9 mouse cellular contexts compared by ENCODE assay signal in genomic region chr8:83900266-83900956, GRCm38 (mm10). TPM values are rescaled to one million over a fixed set of nuclear protein-coding genes. Genes with fewer than 3 reads are reported as not detected.
DNase-seq lines count a peak whose midpoint lies in the region; ATAC-seq and TF ChIP-seq lines count a peak whose summit lies in the region.
"Had no signal": no experiment of that assay in that cellular context is flagged by ENCODE, and none has a peak within 500 bp of the region (broad histone marks: within the 10 kb centered on the region; RNA-seq: fewer than 3 reads in every experiment).

No protein-coding gene starts in this region.

- in situ Hi-C loops in CH12.LX (cut with MboI; ENCODE audit: low pct_ligation_motif_present, low pct_unique_long_range_greater_than_20kb, low sequenced_read_pairs), result no loop called here

- H3K9me3 ChIP-seq in CH12.LX (replicated peaks; ENCODE audit: low read length), result no peaks in the 10 kb centered on the region
- H3K9me3 ChIP-seq in embryonic facial prominence, embryonic 10.5 days, result no peaks in the 10 kb centered on the region
- no peaks in the 10 kb centered on the region for H3K9me3 ChIP-seq in intestine, embryonic 14.5 days (ENCODE audit: control insufficient read depth, low read length)
- H3K9me3 ChIP-seq in midbrain, embryonic 13.5 days, result no peaks in the 10 kb centered on the region

- DNase-seq in kidney, adult 2 months, result no peak
- no peak for DNase-seq in kidney, adult 18-20 months
- DNase-seq in CH12.LX (ENCODE audit: extremely low read depth), result no peak
- peak; percentile 54 for DNase-seq in embryonic facial prominence, embryonic 10.5 days (ENCODE audit: low spot score)
- DNase-seq in intestine, embryonic 14.5 days (ENCODE audit: low spot score), result no peak
- DNase-seq in gastrocnemius, postnatal 4 days (ENCODE audit: low spot score in 2 of 2), result no peak
- no peak for DNase-seq in gastrocnemius, adult 18-20 months (ENCODE audit: low spot score)

- no peaks in the 10 kb centered on the region for H3K4me1 ChIP-seq in kidney, adult 2 months (ENCODE audit: control insufficient read depth, insufficient read depth, low read length)
- H3K4me1 ChIP-seq in CH12.LX (ENCODE audit: control insufficient read depth in 1 of 2, insufficient read depth in 2 of 2), result peaks cover 18 to 51% of the 10 kb centered on the region in 2 experiments
- peaks cover 76% of the 10 kb centered on the region for H3K4me1 ChIP-seq in embryonic facial prominence, embryonic 10.5 days
- peaks cover 50% of the 10 kb centered on the region for H3K4me1 ChIP-seq in intestine, embryonic 14.5 days (replicated peaks; ENCODE audit: control insufficient read depth, insufficient read depth, low read length)
- peaks cover 67% of the 10 kb centered on the region for H3K4me1 ChIP-seq in midbrain, embryonic 13.5 days (replicated peaks)

- H3K36me3 ChIP-seq in kidney, adult 2 months (ENCODE audit: control insufficient read depth, insufficient read depth, low read length), result no peaks in the 10 kb centered on the region
- peaks cover 0 to 11% of the 10 kb centered on the region in 2 experiments for H3K36me3 ChIP-seq in CH12.LX (replicated peaks in 1 of 2; ENCODE audit: control insufficient read depth in 1 of 2, insufficient read depth in 1 of 2, low read length in 1 of 2)
- H3K36me3 ChIP-seq in embryonic facial prominence, embryonic 10.5 days (replicated peaks), result peaks cover 6% of the 10 kb centered on the region
- H3K36me3 ChIP-seq in intestine, embryonic 14.5 days (ENCODE audit: control insufficient read depth, insufficient read depth, low read length), result no peaks in the 10 kb centered on the region; the same call in 1 of the 2 replicates
- peaks cover 3% of the 10 kb centered on the region; the same call in 1 of the 2 replicates for H3K36me3 ChIP-seq in midbrain, embryonic 13.5 days

- no peak; the same call in 1 of the 2 replicates for ATAC-seq in intestine, embryonic 14.5 days (replicated peaks; ENCODE audit: low FRiP score, low TSS enrichment, low read depth)
- peak; percentile 1; the same call in 1 of the 2 replicates for ATAC-seq in midbrain, embryonic 13.5 days

- no peaks in the 10 kb centered on the region for H3K79me2 ChIP-seq in CH12.LX (replicated peaks; ENCODE audit: control insufficient read depth, extremely low read depth, insufficient read depth, poor library complexity, severe bottlenecking)

- peak overlapping the region; percentile 79 for H3K9ac ChIP-seq in CH12.LX (ENCODE audit: insufficient read depth, low read depth)
- H3K9ac ChIP-seq in intestine, embryonic 14.5 days (ENCODE audit: low read length), result peak overlapping the region; percentile 81
- peak overlapping the region; percentile 99 for H3K9ac ChIP-seq in midbrain, embryonic 13.5 days (replicated peaks)

- no peak for TF ChIP-seq CTCF in kidney, adult 2 months (conservative IDR thresholded peaks at IDR 0.05; ENCODE audit: insufficient read depth, insufficient read length, low read depth, low read length)
- no peak for TF ChIP-seq CTCF in CH12.LX (conservative IDR thresholded peaks at IDR 0.05 in 1 of 2, IDR thresholded peaks at IDR 0.05 in 1 of 2; ENCODE audit: low read depth in 2 of 2, low read length in 2 of 2)

- H3K4me2 ChIP-seq in CH12.LX (ENCODE audit: insufficient read depth, low read depth, poor library complexity, severe bottlenecking), result peak overlapping the region; percentile 78
- peak overlapping the region; percentile 78 for H3K4me2 ChIP-seq in intestine, embryonic 14.5 days (ENCODE audit: low read length)
- H3K4me2 ChIP-seq in midbrain, embryonic 13.5 days (replicated peaks), result peak overlapping the region; percentile 78

- H3K27ac ChIP-seq in kidney, adult 2 months (ENCODE audit: insufficient read depth, low read depth, low read length), result no peak overlapping the region; the same call in 1 of the 2 replicates
- no peak overlapping the region for H3K27ac ChIP-seq in CH12.LX (ENCODE audit: insufficient read depth, low read depth)
- peak overlapping the region; percentile 94 for H3K27ac ChIP-seq in embryonic facial prominence, embryonic 10.5 days (replicated peaks)
- peak overlapping the region; percentile 97 for H3K27ac ChIP-seq in intestine, embryonic 14.5 days (ENCODE audit: low read depth)
- peak overlapping the region; percentile 100 for H3K27ac ChIP-seq in midbrain, embryonic 13.5 days
- H3K27ac ChIP-seq: macrophage had no signal

- no peak for TF ChIP-seq POLR2A in kidney, adult 2 months (IDR thresholded peaks at IDR 0.05; ENCODE audit: low read depth, low read length)
- TF ChIP-seq POLR2A in CH12.LX (IDR thresholded peaks at IDR 0.05; ENCODE audit: low read depth, low read length), result no peak

- 3% methylated on average over 71 of the region's 100 CpGs for WGBS in kidney, adult 2 months
- WGBS in embryonic facial prominence, embryonic 10.5 days, result under 1% methylated on average over 82 of the region's 100 CpGs
- 1% methylated on average over 40 of the region's 100 CpGs for WGBS in intestine, embryonic 14.5 days
- 0% methylated on average over 48 of the region's 100 CpGs for WGBS in midbrain, embryonic 13.5 days

- H3K27me3 ChIP-seq in kidney, adult 2 months (replicated peaks; ENCODE audit: control insufficient read depth, insufficient read depth, low read length), result no peaks in the 10 kb centered on the region
- peaks cover 2% of the 10 kb centered on the region for H3K27me3 ChIP-seq in CH12.LX (replicated peaks)
- peaks cover 29% of the 10 kb centered on the region for H3K27me3 ChIP-seq in embryonic facial prominence, embryonic 10.5 days (replicated peaks; ENCODE audit: low read depth, poor library complexity, severe bottlenecking)
- no peaks in the 10 kb centered on the region for H3K27me3 ChIP-seq in intestine, embryonic 14.5 days (replicated peaks; ENCODE audit: control insufficient read depth, insufficient read depth, low read length)
- peaks cover 10% of the 10 kb centered on the region; the same call in 1 of the 2 replicates for H3K27me3 ChIP-seq in midbrain, embryonic 13.5 days

- TF ChIP-seq RAD21 in CH12.LX (IDR thresholded peaks at IDR 0.05; ENCODE audit: low read depth, low read length), result no peak

- no peak for TF ChIP-seq EP300 in CH12.LX (IDR thresholded peaks at IDR 0.05; ENCODE audit: low read length)

- peak overlapping the region; percentile 89 for H3K4me3 ChIP-seq in kidney, adult 2 months (ENCODE audit: insufficient read depth, low read depth, low read length)
- H3K4me3 ChIP-seq in CH12.LX (replicated peaks in 1 of 3; ENCODE audit: low read depth in 2 of 3, low read length in 2 of 3, poor library complexity in 1 of 3), result peak overlapping the region; percentile 45 to 81 (median 71)
- peak overlapping the region; percentile 93 for H3K4me3 ChIP-seq in embryonic facial prominence, embryonic 10.5 days
- peak overlapping the region; percentile 93 for H3K4me3 ChIP-seq in intestine, embryonic 14.5 days (ENCODE audit: low read depth, low read length)
- peak overlapping the region; percentile 95 for H3K4me3 ChIP-seq in midbrain, embryonic 13.5 days (replicated peaks)

- dilution Hi-C loops in CH12.LX (cut with MboI; ENCODE audit: extremely low pct_ligation_motif_present, extremely low pct_unique_long_range_greater_than_20kb, low sequenced_read_pairs), result no loop called here

TF ChIP-seq in CH12.LX, 34 proteins besides CTCF, POLR2A, EP300 and RAD21:
- no peak for TF ChIP-seq JUND (conservative IDR thresholded peaks at IDR 0.05; ENCODE audit: low read depth, low read length)
- peak; percentile 56 for TF ChIP-seq UBTF (IDR thresholded peaks at IDR 0.05; ENCODE audit: low read depth, low read length)
- no peak for TF ChIP-seq USF2 (conservative IDR thresholded peaks at IDR 0.05; ENCODE audit: low read depth, low read length)
- no peak for TF ChIP-seq TCF12 (IDR thresholded peaks at IDR 0.05; ENCODE audit: low read depth, low read length)
- peak; percentile 18; the same call in 1 of the 2 replicates for TF ChIP-seq BHLHE40 (IDR thresholded peaks at IDR 0.05; ENCODE audit: low read depth, low read length)

RNA-seq across cellular contexts. Expression of gene Adgrl1, which starts 0.5 kb away (rescaled TPM):
- 28.7 and 44.4 TPM in 2 replicates for polyA plus RNA-seq in kidney, adult 2 months (2012; rRNA removed)
- total RNA-seq in CH12.LX (2012; rRNA removed) (12.5 and 14.8 TPM in 2 replicates), CH12.LX (2014; rRNA removed) (3.5 and 4.4 TPM in 2 replicates)
- 9.7 and 14.5 TPM in 2 replicates for polyA plus RNA-seq in CH12.LX (2012; ENCODE audit: insufficient read length, low read depth)
- polyA plus RNA-seq in embryonic facial prominence, embryonic 10.5 days (2016; fragmentation: Nextera tagmentation; extraction: Ambion mirVana), result 12.4 and 13.9 TPM in 2 replicates
- 21.8 and 24.9 TPM in 2 replicates for polyA plus RNA-seq in intestine, embryonic 14.5 days (2014; fragmentation: Nextera tagmentation; extraction: Ambion mirVana)
- polyA plus RNA-seq in midbrain, embryonic 13.5 days (2015; fragmentation: Nextera tagmentation; extraction: Ambion mirVana), result 45.1 and 46.1 TPM in 2 replicates
- 10 to 100 TPM; 33.6 to 37.6 TPM for total RNA-seq in gastrocnemius, postnatal 4 days (2021)
- 10 to 100 TPM; 14.1 to 17.2 TPM for total RNA-seq in gastrocnemius, adult 18-20 months (2021)

RNA-seq across cellular contexts. Expression of gene Gm10644, which starts 54.6 kb away (rescaled TPM):
- 2.7 and 3.2 TPM in 2 replicates for polyA plus RNA-seq in kidney, adult 2 months (2012; rRNA removed)
- total RNA-seq in CH12.LX (2012; rRNA removed) (1.1 and 1.7 TPM in 2 replicates), CH12.LX (2014; rRNA removed) (0.58 TPM in 2 replicates)
- polyA plus RNA-seq in CH12.LX (2012; ENCODE audit: insufficient read length, low read depth), result 0.44 and 0.72 TPM in 2 replicates
- 0.54 and 1.0 TPM in 2 replicates for polyA plus RNA-seq in embryonic facial prominence, embryonic 10.5 days (2016; fragmentation: Nextera tagmentation; extraction: Ambion mirVana)
- polyA plus RNA-seq in intestine, embryonic 14.5 days (2014; fragmentation: Nextera tagmentation; extraction: Ambion mirVana), result 0.23 and 0.37 TPM in 2 replicates
- polyA plus RNA-seq in midbrain, embryonic 13.5 days (2015; fragmentation: Nextera tagmentation; extraction: Ambion mirVana), result 0.70 and 0.94 TPM in 2 replicates
- under 1 TPM; 0.22 to 0.23 TPM for total RNA-seq in gastrocnemius, postnatal 4 days (2021)
- total RNA-seq in gastrocnemius, adult 18-20 months (2021), result under 1 TPM; 0.57 to 0.75 TPM

RNA-seq across cellular contexts. Expression of gene Asf1b, which starts 54.9 kb away (rescaled TPM):
- 2.0 and 3.6 TPM in 2 replicates for polyA plus RNA-seq in kidney, adult 2 months (2012; rRNA removed)
- total RNA-seq in CH12.LX (2012; rRNA removed) (71.1 and 94.5 TPM in 2 replicates), CH12.LX (2014; rRNA removed) (58.9 and 62.2 TPM in 2 replicates)
- 86.3 and 101 TPM in 2 replicates for polyA plus RNA-seq in CH12.LX (2012; ENCODE audit: insufficient read length, low read depth)
- polyA plus RNA-seq in embryonic facial prominence, embryonic 10.5 days (2016; fragmentation: Nextera tagmentation; extraction: Ambion mirVana), result 95.4 and 105 TPM in 2 replicates
- polyA plus RNA-seq in intestine, embryonic 14.5 days (2014; fragmentation: Nextera tagmentation; extraction: Ambion mirVana), result 64.8 and 70.9 TPM in 2 replicates
- 25.0 and 25.7 TPM in 2 replicates for polyA plus RNA-seq in midbrain, embryonic 13.5 days (2015; fragmentation: Nextera tagmentation; extraction: Ambion mirVana)
- 10 to 100 TPM; 14.9 to 17.2 TPM for total RNA-seq in gastrocnemius, postnatal 4 days (2021)
- under 1 TPM; 0.24 to 0.32 TPM for total RNA-seq in gastrocnemius, adult 18-20 months (2021)

Comparison
In these comparisons a context has a peak if more than half of its experiments do, and no peak if none do; other contexts are left out.
1. H3K27ac ChIP-seq: peak in embryonic facial prominence, embryonic 10.5 days (single experiment), intestine, embryonic 14.5 days (single experiment) and midbrain, embryonic 13.5 days (single experiment); none in kidney, adult 2 months (single experiment) and CH12.LX (single experiment).
2. Peak in every context shown above with its lines, with median percentiles within 50 percentile points of each other: H3K4me3 ChIP-seq, H3K4me2 ChIP-seq and H3K9ac ChIP-seq.